Mouse (Mus musculus) cortical plate, adult 2 months (tissue): ENCODE measurements around the gene Ccdc38. TPM values are rescaled to one million over a fixed set of nuclear protein-coding genes. Genes with fewer than 3 reads are reported as not detected.

Experiments
- H3K27ac ChIP-seq: fragments of 200-500 bp; 2 replicates; pipeline ENCODE4 v1.5.1; 2012; ENCODE audit warnings: low read length, control low read depth, inconsistent platforms; ENCODE audit not compliant: insufficient read depth
- H3K4me1 ChIP-seq: fragments of 200-500 bp; 2 replicates; pipeline ENCODE4 v1.6.1; 2011; ENCODE audit warnings: low read length; ENCODE audit not compliant: control insufficient read depth, insufficient read depth
- H3K4me3 ChIP-seq: fragments of 200-500 bp; 2 replicates; pipeline ENCODE4 v1.5.1; 2011; ENCODE audit warnings: mild to moderate bottlenecking, low read length, control low read depth; ENCODE audit not compliant: insufficient read depth
- CTCF ChIP-seq: fragments of 200-500 bp; IDR thresholded peaks from 2 replicates; pipeline ENCODE4 v1.5.1; 2011; ENCODE audit warnings: mild to moderate bottlenecking, control low read depth, low read length; ENCODE audit not compliant: insufficient read depth; ENCODE audit errors: extremely low read depth
- POLR2A ChIP-seq: fragments of 200-500 bp; IDR thresholded peaks from 2 replicates; pipeline ENCODE4 v1.6.1; 2011; ENCODE audit warnings: mild to moderate bottlenecking, low read length, control low read depth; ENCODE audit not compliant: insufficient read depth; ENCODE audit errors: extremely low read depth
- polyA plus RNA-seq: library from polyadenylated mRNA; depleted of rRNA; stranded (reverse); fragments of >200 nt; gene quantifications from 2 replicates; pipeline ENCODE4 v1.2.3, GENCODE M21; 2012; rRNA removed

Ccdc38 gene
- polyA plus RNA-seq, 1 experiment, result not detected

DNA sequence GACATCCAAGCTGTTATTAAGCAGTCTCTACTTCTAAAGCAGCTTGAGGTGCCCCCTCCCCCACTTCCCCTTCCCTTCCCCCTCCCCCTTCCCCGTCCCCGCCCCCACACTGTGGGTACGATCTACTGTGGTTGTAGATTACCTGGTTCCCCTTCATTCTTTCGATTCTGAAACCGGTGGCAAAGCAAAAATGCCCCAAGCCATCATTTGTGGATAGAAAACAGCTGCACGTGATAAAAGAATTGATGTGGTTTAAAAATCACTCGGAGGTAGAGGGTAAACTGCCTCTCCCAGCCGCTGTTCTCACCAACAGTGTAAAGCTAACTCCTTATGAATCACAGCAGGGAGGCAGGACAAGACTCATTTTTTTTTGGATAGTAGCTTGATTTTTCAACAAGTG lies 74.4 kb downstream of the Ccdc38 start:
- TF ChIP-seq POLR2A (no peak), CTCF (no peak)
- H3K4me3 ChIP-seq, result no peak overlapping the region
- no peaks in the 10 kb centered on the region for H3K4me1 ChIP-seq
- H3K27ac ChIP-seq, result no peak overlapping the region

DNA sequence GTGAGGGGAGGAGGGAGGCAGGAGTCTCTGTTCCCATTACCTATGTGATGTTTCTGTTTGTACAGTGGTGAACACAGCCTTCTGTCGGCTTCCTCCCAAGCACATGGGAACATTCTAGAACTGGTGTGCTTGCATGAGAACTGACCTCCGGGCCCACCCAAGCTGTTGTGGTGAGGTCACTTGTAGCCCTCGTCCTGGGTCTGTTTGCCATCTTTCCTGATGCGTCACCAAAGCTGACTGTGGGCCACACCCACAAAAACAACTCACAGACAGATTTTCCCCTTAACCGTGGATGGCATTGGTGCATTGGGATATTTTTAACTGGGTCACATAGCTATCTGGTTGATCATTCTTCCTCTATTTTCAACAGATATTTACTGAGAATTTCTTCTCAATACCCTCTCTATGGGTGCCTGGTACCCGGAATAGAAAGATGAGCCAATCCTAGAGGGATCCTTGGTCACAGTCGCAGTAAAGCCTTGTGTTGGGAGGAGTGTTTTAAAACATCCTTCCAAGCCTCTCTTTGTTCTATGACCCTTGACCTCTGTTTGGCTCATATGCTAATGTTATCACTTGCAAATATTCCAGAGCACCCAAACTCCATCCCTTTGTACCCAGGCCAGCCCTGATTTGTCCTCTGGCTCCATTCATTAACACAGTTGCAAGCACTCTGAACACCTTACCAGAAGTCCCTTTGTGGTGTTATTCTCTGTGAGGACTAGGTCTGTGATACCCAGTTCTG lies 80.2 kb downstream of the Ccdc38 start:
- H3K4me3 ChIP-seq, result no peak overlapping the region
- no peaks in the 10 kb centered on the region for H3K4me1 ChIP-seq
- no peak overlapping the region for H3K27ac ChIP-seq
- TF ChIP-seq POLR2A, result no peak
- TF ChIP-seq CTCF, result no peak

DNA sequence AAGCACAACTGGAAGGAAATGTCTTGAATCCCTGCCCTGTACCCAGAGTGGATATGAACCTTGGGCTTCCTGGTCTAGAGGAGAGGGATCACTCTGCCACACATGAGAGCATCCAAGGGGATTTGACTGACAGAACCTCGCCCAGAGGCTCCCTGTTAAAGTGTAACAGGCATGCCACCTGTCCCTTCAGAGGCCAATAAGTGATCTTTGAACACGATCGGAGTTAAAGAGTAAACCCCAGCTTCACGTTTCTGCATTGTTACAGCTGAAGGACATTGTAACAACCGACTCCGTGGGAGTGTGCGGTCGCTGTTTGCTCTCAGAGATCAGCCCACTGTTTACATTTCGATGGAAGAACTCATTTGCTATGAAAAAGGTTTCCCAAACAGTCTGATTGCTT lies 83.3 kb downstream of the Ccdc38 start:
- Histone ChIP-seq H3K4me3 (no peak overlapping the region), H3K27ac (no peak overlapping the region), H3K4me1 (no peaks in the 10 kb centered on the region)
- TF ChIP-seq CTCF (no peak), POLR2A (no peak)

GRCm38 (mm10) chr10:93624151-93624550 lies 83.7 kb downstream of the Ccdc38 start:
- Histone ChIP-seq H3K27ac (no peak overlapping the region), H3K4me1 (no peaks in the 10 kb centered on the region), H3K4me3 (no peak overlapping the region)
- TF ChIP-seq POLR2A, result no peak
- no peak for TF ChIP-seq CTCF

GRCm38 (mm10) chr10:93630310-93630709 lies 89.9 kb downstream of the Ccdc38 start:
- Histone ChIP-seq H3K4me1 (no peaks in the 10 kb centered on the region), H3K4me3 (no peak overlapping the region), H3K27ac (no peak overlapping the region)
- TF ChIP-seq POLR2A, result no peak
- TF ChIP-seq CTCF, result no peak

DNA sequence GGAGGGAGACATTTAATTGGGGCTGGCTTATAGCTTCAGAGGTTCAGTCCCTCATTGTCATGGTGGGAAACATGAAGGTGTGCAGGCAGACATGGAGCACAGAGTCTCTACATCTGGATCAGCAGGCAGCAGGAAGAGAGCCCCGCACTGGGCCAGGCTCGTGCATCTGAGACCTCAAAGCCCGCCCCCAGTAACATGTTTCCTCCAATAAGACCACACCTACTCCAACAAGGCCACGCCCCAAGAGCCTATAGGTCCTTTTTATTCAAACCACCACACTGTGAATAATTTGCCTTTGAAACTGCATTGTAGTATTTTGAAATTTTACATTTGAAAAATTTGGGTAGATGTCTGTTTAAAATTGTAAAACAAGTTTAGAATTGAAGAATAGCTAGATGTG lies 91.7 kb downstream of the Ccdc38 start:
- TF ChIP-seq POLR2A (no peak), CTCF (no peak)
- Histone ChIP-seq H3K4me3 (no peak overlapping the region), H3K4me1 (no peaks in the 10 kb centered on the region), H3K27ac (no peak overlapping the region)

GRCm38 (mm10) chr10:93633563-93633962 lies 93.1 kb downstream of the Ccdc38 start:
- no peak overlapping the region for H3K4me3 ChIP-seq
- H3K27ac ChIP-seq, result no peak overlapping the region
- no peaks in the 10 kb centered on the region for H3K4me1 ChIP-seq
- TF ChIP-seq CTCF, result no peak
- TF ChIP-seq POLR2A, result no peak

Other genes starting within 250 kb of the Ccdc38 start
- 6.5 and 6.9 TPM in 2 replicates for gene Elk3, start 229.5 kb upstream of the Ccdc38 start, polyA plus RNA-seq
- gene Lta4h, start 87.2 kb upstream of the Ccdc38 start, polyA plus RNA-seq, result 58.3 and 59.6 TPM in 2 replicates
- gene Hal, start 51.9 kb upstream of the Ccdc38 start, polyA plus RNA-seq, result 0.04 TPM in 1 of 2 replicates, not detected in the other
- gene Amdhd1, start 599 bp upstream of the Ccdc38 start, polyA plus RNA-seq, result 0.25 and 0.30 TPM in 2 replicates
- gene Snrpf, start 49.1 kb downstream of the Ccdc38 start, polyA plus RNA-seq, result 40.4 and 41.6 TPM in 2 replicates
- gene Ntn4, start 100.0 kb downstream of the Ccdc38 start, polyA plus RNA-seq, result 4.5 and 5.7 TPM in 2 replicates